Mouse (Mus musculus): Measurements from ENCODE around the gene Bod1. TPM values are rescaled to one million over a fixed set of nuclear protein-coding genes. Genes with fewer than 3 reads are reported as not detected.
A peak's percentile ranks its signal among the peaks of the same experiment; 100 is the strongest.

Bod1 gene
- polyA plus RNA-seq, 1 experiment from 2014 or later = 99.0 TPM

DNA sequence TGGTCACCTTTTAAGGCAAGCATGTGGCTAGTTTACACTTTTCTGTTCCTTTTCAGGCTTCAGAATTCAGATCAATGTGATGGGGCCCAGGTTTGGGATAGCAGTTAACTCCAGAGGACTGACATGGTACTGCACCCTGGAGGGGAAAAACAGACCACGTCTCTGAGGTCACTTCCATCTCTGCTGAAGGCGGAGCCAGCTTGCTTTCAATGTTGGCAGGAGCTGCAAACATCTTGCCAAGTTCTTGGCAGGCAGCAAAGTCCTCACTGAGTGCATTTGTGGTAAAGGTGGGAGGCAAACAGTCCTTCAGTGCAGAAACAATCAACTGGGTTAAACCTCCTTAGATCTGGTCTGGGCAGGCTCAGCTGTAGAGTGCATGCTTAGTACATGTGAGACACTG, 7.5 kb downstream of the Bod1 start:
- no peaks in the 10 kb centered on the region for H3K27me3 ChIP-seq
- H3K4me3 ChIP-seq (replicated peaks) = no peak overlapping the region
- no peak overlapping the region for H3K27ac ChIP-seq (replicated peaks)
- H3K9me3 ChIP-seq (replicated peaks) = no peaks in the 10 kb centered on the region
- peaks cover 46% of the 10 kb centered on the region for H3K36me3 ChIP-seq
- ATAC-seq (ENCODE audit: insufficient number of reproducible peaks, low FRiP score, low TSS enrichment, low read depth) = no peak
- H3K4me1 ChIP-seq = no peaks in the 10 kb centered on the region
- H3K9ac ChIP-seq = no peak overlapping the region
- no peak overlapping the region for H3K4me2 ChIP-seq (replicated peaks)
- 86% methylated on average over 2 of the region's 2 CpGs for WGBS

DNA sequence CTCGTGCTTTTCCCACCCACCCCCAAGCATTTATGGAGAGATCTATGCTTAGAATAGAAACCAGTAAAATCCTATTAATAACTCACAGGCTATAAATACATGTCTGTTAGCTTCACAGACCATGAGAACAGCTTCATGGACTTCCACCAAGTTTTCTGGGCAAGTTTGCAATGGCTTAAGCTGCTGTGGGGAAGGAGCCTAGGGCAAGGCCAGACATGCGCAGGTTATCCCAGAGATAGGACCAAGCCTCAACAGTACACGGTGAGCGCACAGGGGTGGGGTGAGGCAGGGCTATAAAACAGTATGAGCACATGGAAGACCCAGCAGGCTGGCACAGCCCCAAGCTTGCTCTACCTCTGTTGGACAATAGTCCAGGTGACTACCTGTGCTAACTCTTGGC, 8.2 kb downstream of the Bod1 start:
- Histone ChIP-seq H3K4me3 (replicated peaks) (no peak overlapping the region), H3K27ac (replicated peaks) (no peak overlapping the region), H3K4me1 (no peaks in the 10 kb centered on the region), H3K4me2 (replicated peaks) (no peak overlapping the region), H3K27me3 (no peaks in the 10 kb centered on the region), H3K36me3 (peaks cover 42% of the 10 kb centered on the region), H3K9me3 (replicated peaks) (no peaks in the 10 kb centered on the region), H3K9ac (no peak overlapping the region)
- ATAC-seq (ENCODE audit: insufficient number of reproducible peaks, low FRiP score, low TSS enrichment, low read depth) = no peak
- WGBS = 73% methylated on average over 4 of the region's 4 CpGs

DNA sequence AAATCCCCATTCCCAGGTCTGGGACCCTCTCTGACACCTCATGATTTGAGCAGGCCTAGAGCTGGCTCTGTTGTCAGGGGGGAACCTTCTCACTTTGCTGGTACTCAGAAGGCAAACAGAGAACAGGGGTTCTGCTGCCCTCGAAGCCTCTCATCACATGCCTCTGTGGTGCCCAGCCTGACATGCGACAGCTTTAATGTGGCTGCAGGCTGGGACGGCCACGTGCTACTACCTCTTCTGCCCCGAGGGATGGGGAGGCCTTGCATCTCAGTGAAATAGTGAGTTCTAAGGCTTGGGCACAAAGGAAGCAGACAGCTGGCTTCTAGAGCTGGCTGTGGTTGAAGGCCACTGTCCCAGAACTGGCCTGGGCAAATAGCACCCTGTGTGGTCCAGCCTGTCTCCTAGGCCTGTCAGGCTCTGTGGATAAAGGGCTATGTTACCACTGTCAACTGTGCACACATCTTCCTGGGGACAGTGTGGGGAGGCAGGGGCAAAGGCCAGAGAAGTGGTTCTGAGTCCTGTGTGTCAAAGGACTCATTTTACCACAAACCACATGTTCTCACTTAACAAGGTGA, 8.7 kb downstream of the Bod1 start:
- 0 out of 2 replicates have a peak, but pooled peaks have one; percentile 25 for ATAC-seq (ENCODE audit: insufficient number of reproducible peaks, low FRiP score, low TSS enrichment, low read depth)
- H3K27ac ChIP-seq (replicated peaks) = no peak overlapping the region
- no peaks in the 10 kb centered on the region for H3K4me1 ChIP-seq
- no peak overlapping the region for H3K4me3 ChIP-seq (replicated peaks)
- H3K4me2 ChIP-seq (replicated peaks) = no peak overlapping the region
- H3K27me3 ChIP-seq = no peaks in the 10 kb centered on the region
- no peak overlapping the region for H3K9ac ChIP-seq
- H3K36me3 ChIP-seq = peaks cover 38% of the 10 kb centered on the region
- no peaks in the 10 kb centered on the region for H3K9me3 ChIP-seq (replicated peaks)
- WGBS = 50% methylated on average over 5 of the region's 5 CpGs

DNA sequence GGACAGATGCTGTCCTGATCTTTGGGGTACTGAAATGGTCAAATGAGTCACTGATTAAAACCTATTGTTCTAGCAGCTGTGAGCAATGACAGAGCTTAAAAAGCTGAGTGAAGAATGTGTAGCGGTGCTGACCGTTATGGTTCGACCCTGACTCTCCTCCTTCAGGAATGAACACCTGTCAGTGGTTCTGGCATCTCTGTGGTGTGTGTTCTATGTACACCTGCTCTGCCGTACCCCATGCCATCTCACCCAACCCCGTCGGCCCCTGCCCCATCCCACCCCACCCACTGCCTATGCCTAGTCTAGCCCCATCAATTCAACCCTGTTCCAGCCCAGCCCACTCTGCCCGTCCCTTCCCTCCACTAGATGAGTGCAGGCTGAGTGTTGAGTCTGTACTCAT, 9.5 kb downstream of the Bod1 start:
- Histone ChIP-seq H3K4me2 (replicated peaks) (no peak overlapping the region), H3K36me3 (peaks cover 31% of the 10 kb centered on the region), H3K9ac (no peak overlapping the region), H3K4me3 (replicated peaks) (no peak overlapping the region), H3K9me3 (replicated peaks) (no peaks in the 10 kb centered on the region), H3K4me1 (no peaks in the 10 kb centered on the region), H3K27ac (replicated peaks) (no peak overlapping the region), H3K27me3 (no peaks in the 10 kb centered on the region)
- no peak for ATAC-seq (ENCODE audit: insufficient number of reproducible peaks, low FRiP score, low TSS enrichment, low read depth)
- 89% methylated on average over 7 of the region's 7 CpGs for WGBS

DNA sequence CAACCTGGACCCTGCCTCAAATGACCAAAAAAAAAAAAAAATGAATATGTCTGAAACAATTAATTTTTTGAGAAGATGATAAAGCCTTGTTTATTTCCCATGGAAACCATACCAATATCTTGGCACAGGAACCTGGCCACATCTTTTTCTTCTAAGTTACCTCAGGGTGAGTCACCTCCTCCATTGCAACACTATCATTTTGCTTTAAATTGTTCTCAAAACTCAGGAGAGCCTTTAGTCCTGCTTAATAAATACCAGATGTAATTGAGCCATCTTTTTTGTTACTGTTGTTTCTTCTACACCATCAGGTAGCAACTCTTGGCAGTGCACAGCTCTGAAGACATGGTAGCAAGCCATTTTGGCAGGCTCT, 13.9 kb downstream of the Bod1 start:
- no peak overlapping the region for H3K4me2 ChIP-seq (replicated peaks)
- no peaks in the 10 kb centered on the region for H3K27me3 ChIP-seq
- no peaks in the 10 kb centered on the region for H3K36me3 ChIP-seq
- no peaks in the 10 kb centered on the region for H3K4me1 ChIP-seq
- ATAC-seq (ENCODE audit: insufficient number of reproducible peaks, low FRiP score, low TSS enrichment, low read depth) = no peak
- H3K27ac ChIP-seq (replicated peaks) = no peak overlapping the region
- no peaks in the 10 kb centered on the region for H3K9me3 ChIP-seq (replicated peaks)
- H3K9ac ChIP-seq = no peak overlapping the region
- no peak overlapping the region for H3K4me3 ChIP-seq (replicated peaks)

DNA sequence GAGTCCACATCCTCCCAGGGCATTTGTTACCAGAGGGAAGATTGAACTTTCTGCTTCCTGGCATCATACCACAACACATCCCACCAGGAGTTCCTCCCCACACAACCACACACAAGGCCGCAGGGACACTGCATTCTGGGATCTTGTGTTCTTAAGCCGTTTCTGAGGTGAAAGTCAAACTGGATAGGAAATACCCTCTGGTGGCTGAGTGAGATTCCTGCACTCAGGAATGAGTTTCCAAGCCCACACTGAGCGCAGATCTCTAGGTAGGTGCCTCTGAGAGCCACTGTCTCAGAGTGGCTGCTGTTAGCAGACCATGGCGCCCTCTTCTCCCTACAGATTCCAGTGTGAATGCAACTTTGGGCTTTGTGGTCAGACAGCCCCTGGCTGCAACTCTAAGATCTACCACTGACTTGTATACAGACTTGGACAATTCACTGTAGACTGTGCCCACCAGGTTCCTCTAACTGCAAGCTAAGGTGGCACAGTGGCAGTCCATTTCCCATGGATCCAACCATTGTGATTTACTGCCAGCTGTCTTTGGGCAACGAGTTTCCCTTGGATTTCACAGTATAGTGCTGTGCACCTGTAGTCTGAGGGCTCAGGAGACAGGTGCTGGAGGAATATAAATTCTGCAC, 14.4 kb downstream of the Bod1 start:
- no peak overlapping the region for H3K4me2 ChIP-seq (replicated peaks)
- ATAC-seq (ENCODE audit: insufficient number of reproducible peaks, low FRiP score, low TSS enrichment, low read depth) = no peak; the same call in 1 of the 2 replicates
- WGBS = 70% methylated on average over 5 of the region's 5 CpGs

DNA sequence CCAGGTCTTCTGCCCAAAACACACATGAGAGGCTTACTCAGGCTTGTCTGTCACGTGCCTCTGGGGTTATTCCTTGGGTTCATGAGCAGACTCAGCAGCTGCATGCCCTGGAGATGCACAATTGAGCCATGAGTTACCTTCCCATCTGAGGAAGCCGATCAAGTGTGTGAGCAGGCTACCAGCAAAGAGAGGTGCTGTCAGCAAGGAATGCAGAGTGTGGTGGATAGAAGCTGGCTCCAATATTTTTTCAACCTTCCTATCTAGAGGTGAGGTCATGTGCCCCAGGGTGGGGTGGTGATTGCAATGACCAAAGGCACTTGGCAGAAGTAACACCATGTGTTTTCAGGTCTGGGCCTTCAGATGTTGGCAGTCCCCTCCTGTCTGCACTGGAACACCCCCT, 22.2 kb downstream of the Bod1 start:
- Histone ChIP-seq H3K9me3 (replicated peaks) (no peaks in the 10 kb centered on the region), H3K9ac (no peak overlapping the region), H3K36me3 (no peaks in the 10 kb centered on the region), H3K27me3 (no peaks in the 10 kb centered on the region), H3K4me3 (replicated peaks) (no peak overlapping the region), H3K4me2 (replicated peaks) (no peak overlapping the region), H3K27ac (replicated peaks) (no peak overlapping the region), H3K4me1 (no peaks in the 10 kb centered on the region)
- WGBS = 55% methylated on average over 2 of the region's 2 CpGs
- ATAC-seq (ENCODE audit: insufficient number of reproducible peaks, low FRiP score, low TSS enrichment, low read depth) = no peak

More for the DNA sequence above, 14.4 kb downstream of the Bod1 start:
- Histone ChIP-seq H3K4me1 (no peaks in the 10 kb centered on the region), H3K9me3 (replicated peaks) (no peaks in the 10 kb centered on the region), H3K27me3 (no peaks in the 10 kb centered on the region), H3K4me3 (replicated peaks) (no peak overlapping the region), H3K27ac (replicated peaks) (no peak overlapping the region), H3K36me3 (no peaks in the 10 kb centered on the region), H3K9ac (no peak overlapping the region)

DNA sequence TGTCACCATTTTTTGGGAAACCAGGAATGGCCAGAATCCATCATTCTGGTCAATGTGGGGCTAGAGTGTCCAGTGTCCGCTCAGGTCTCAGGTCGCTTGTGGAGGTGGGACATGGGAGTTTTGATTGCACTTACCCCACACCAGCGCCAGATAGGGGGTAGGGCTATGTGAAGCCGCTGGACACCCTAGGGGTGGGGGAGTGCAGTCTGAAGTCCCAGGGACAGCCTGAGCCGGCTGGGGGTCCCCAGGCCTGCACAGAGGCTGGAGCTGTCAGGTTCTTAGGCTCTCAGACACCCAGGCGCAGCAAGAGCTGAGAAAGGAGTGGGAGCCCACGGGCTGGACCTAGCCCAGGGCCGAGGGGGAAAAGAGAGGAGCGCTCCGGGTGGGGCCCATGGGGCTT, 24.4 kb downstream of the Bod1 start:
- ATAC-seq (ENCODE audit: insufficient number of reproducible peaks, low FRiP score, low TSS enrichment, low read depth) = no peak
- H3K27ac ChIP-seq (replicated peaks) = no peak overlapping the region
- H3K4me1 ChIP-seq = no peaks in the 10 kb centered on the region
- H3K9me3 ChIP-seq (replicated peaks) = no peaks in the 10 kb centered on the region
- no peaks in the 10 kb centered on the region for H3K36me3 ChIP-seq
- no peaks in the 10 kb centered on the region for H3K27me3 ChIP-seq
- no peak overlapping the region for H3K4me2 ChIP-seq (replicated peaks)
- WGBS = 88% methylated on average over 10 of the region's 10 CpGs
- no peak overlapping the region for H3K9ac ChIP-seq
- no peak overlapping the region for H3K4me3 ChIP-seq (replicated peaks)

DNA sequence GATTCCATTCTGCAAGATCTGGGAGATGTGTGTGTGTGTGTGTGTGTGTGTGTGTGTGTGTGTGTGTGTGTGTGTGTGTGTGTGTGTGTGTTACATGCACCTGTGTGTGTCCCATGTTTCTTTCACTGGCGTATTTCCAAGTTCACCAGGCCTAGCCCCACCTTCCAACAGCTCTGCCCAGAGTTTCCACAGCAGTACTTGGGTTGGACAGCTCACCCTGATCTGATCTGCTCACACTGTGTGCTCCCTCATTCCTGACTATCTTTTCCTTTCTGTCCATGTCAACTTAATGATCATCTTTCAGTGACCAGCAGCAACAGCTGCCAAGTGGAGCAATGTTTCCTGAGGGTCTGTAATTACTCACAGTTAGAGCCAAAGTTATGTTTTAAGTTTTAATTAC, 25.1 kb downstream of the Bod1 start:
- Histone ChIP-seq H3K27ac (replicated peaks) (no peak overlapping the region), H3K4me3 (replicated peaks) (no peak overlapping the region), H3K4me1 (no peaks in the 10 kb centered on the region), H3K4me2 (replicated peaks) (no peak overlapping the region), H3K36me3 (no peaks in the 10 kb centered on the region), H3K27me3 (no peaks in the 10 kb centered on the region), H3K9me3 (replicated peaks) (no peaks in the 10 kb centered on the region), H3K9ac (no peak overlapping the region)
- WGBS = 38% methylated on average over 1 of the region's 1 CpGs
- no peak for ATAC-seq (ENCODE audit: insufficient number of reproducible peaks, low FRiP score, low TSS enrichment, low read depth)

DNA sequence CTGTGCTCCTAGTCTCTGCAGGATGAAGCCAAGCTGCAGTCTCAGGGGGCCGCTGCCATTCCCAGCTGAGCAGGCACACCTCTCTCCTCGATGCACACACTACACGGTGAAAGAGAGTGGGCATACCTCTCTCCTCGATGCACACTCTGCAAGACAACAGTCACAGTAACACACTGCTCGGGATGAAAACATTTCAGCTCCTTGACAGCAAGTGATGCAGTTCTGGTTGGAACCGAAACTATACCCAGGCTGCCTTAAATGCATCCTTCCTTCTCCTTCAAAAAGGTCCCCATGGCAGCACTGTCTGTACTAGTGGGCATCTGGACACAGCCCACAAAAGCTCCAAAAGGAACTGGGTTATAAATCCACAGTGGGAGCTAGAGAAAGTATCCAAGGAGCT, 28.6 kb downstream of the Bod1 start:
- Histone ChIP-seq H3K9me3 (replicated peaks) (no peaks in the 10 kb centered on the region), H3K4me2 (replicated peaks) (no peak overlapping the region), H3K27me3 (no peaks in the 10 kb centered on the region), H3K9ac (no peak overlapping the region), H3K4me1 (no peaks in the 10 kb centered on the region), H3K36me3 (no peaks in the 10 kb centered on the region), H3K4me3 (replicated peaks) (no peak overlapping the region), H3K27ac (replicated peaks) (no peak overlapping the region)
- WGBS = 69% methylated on average over 6 of the region's 6 CpGs
- no peak for ATAC-seq (ENCODE audit: insufficient number of reproducible peaks, low FRiP score, low TSS enrichment, low read depth)

DNA sequence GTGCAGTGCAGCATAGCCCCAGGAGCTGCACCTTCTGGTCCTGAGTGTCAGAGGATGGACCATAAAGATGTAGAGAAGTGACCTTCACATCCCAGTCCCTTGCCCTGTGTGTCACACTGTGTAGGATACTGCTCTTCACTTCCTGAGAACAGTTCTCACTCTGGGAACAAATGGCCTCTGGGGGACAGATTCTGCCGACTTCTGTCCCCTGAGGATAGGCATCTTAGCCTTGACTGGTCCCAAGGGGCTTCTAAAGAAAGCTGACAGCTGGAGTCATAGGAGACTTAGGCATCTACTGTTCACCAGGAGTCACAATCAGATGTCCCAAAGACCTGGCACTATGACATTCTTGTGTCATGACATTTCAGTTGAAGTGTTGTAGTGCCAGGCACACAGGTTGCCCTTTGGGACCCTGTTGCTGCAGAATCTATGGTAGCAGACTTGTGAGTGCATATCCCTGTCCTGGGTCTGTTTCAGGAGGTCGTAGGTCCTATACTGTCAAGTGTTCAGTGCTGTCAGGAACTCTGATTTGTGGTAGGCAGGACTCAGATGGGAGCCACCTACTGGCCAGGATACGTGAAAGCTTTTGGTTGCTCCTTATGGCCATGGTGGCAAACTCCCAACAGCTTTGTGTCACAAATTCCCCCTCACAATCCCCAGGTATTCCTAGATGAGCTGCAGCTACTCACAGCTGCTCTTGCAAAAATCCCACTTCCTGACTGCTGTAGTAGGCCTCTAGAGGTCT, 30.4 kb downstream of the Bod1 start:
- 43% methylated on average over 3 of the region's 3 CpGs for WGBS
- Histone ChIP-seq H3K4me3 (replicated peaks) (no peak overlapping the region), H3K27me3 (no peaks in the 10 kb centered on the region), H3K27ac (replicated peaks) (no peak overlapping the region), H3K9ac (no peak overlapping the region), H3K9me3 (replicated peaks) (no peaks in the 10 kb centered on the region), H3K4me1 (no peaks in the 10 kb centered on the region), H3K36me3 (no peaks in the 10 kb centered on the region), H3K4me2 (replicated peaks) (no peak overlapping the region)
- ATAC-seq (ENCODE audit: insufficient number of reproducible peaks, low FRiP score, low TSS enrichment, low read depth) = no peak

DNA sequence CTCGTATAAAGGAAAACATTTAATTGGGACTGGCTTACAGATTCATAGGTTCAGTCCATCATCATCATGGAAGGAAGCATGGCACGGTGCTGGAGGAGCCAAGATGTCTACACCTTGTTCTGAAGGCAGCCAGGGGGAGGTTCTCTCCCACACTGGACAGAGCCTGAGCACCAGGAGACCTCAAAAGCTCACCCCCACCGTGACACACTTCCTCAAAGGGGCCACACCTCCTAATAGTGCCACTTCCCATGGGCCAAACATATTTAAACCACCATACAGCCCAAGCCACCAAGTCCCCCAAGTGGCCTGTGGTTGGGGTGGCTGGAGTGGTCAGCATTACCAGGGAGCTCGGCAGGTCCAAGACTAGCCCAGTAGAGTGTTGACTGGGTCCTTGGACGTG, 31.5 kb downstream of the Bod1 start:
- no peak for ATAC-seq (ENCODE audit: insufficient number of reproducible peaks, low FRiP score, low TSS enrichment, low read depth)
- Histone ChIP-seq H3K27me3 (no peaks in the 10 kb centered on the region), H3K9me3 (replicated peaks) (no peaks in the 10 kb centered on the region), H3K27ac (replicated peaks) (no peak overlapping the region), H3K36me3 (no peaks in the 10 kb centered on the region), H3K4me2 (replicated peaks) (no peak overlapping the region), H3K9ac (no peak overlapping the region), H3K4me1 (no peaks in the 10 kb centered on the region), H3K4me3 (replicated peaks) (no peak overlapping the region)
- 73% methylated on average over 5 of the region's 5 CpGs for WGBS
